Mouse (Mus musculus): ENCODE results near the gene Abhd12.

- TF ChIP-seq EP300 (IDR thresholded peaks at IDR 0.05; ENCODE audit: low read depth) (no peak), CTCF (IDR thresholded peaks at IDR 0.05; ENCODE audit: low read depth) (no peak)
Measured at GRCm38 (mm10) chr2:150841109-150841508, 63.4 kb downstream of the Abhd12 start.
